Mouse (Mus musculus): ENCODE results near the gene Chchd3. TPM values are rescaled to one million over a fixed set of nuclear protein-coding genes. Genes with fewer than 3 reads are reported as not detected.

The Chchd3 gene
- polyA plus RNA-seq, 1 experiment from 2014 or later: 164 TPM

GRCm38 (mm10) chr6:32797525-32797924 is 262.5 kb downstream of the Chchd3 start:
- no peaks in the 10 kb centered on the region for H3K27me3 ChIP-seq (replicated peaks)
- 0 out of 2 replicates have a peak overlapping the region, but pooled peaks have one; percentile 28 for H3K9ac ChIP-seq
- no peak overlapping the region for H3K4me2 ChIP-seq
- H3K4me3 ChIP-seq: no peak overlapping the region
- peaks cover 39% of the 10 kb centered on the region for H3K36me3 ChIP-seq
- 38% methylated on average over 4 of the region's 4 CpGs for WGBS
- no peak for ATAC-seq (ENCODE audit: extremely low read depth, insufficient number of reproducible peaks, low FRiP score, low TSS enrichment)
- no peaks in the 10 kb centered on the region for H3K9me3 ChIP-seq
- peaks cover 53% of the 10 kb centered on the region for H3K4me1 ChIP-seq
- H3K27ac ChIP-seq (replicated peaks): 0 out of 2 replicates have a peak overlapping the region, but pooled peaks have one; percentile 24

- H3K27me3 ChIP-seq (replicated peaks): no peaks in the 10 kb centered on the region
- no peaks in the 10 kb centered on the region for H3K9me3 ChIP-seq
- no peak overlapping the region for H3K9ac ChIP-seq
- H3K4me3 ChIP-seq: no peak overlapping the region
- ATAC-seq (ENCODE audit: extremely low read depth, insufficient number of reproducible peaks, low FRiP score, low TSS enrichment): no peak
- WGBS: 47% methylated on average over 8 of the region's 8 CpGs
- no peak overlapping the region for H3K27ac ChIP-seq (replicated peaks)
- peaks cover 43% of the 10 kb centered on the region for H3K4me1 ChIP-seq
- H3K4me2 ChIP-seq: no peak overlapping the region
- H3K36me3 ChIP-seq: peaks cover 39% of the 10 kb centered on the region
Measured at GRCm38 (mm10) chr6:32795653-32796500, 264.2 kb downstream of the Chchd3 start.

- Histone ChIP-seq H3K4me2 (no peak overlapping the region), H3K4me1 (peaks cover 32% of the 10 kb centered on the region), H3K36me3 (peaks cover 58% of the 10 kb centered on the region), H3K9me3 (no peaks in the 10 kb centered on the region), H3K4me3 (no peak overlapping the region), H3K27me3 (replicated peaks) (no peaks in the 10 kb centered on the region), H3K27ac (replicated peaks) (no peak overlapping the region), H3K9ac (no peak overlapping the region)
- no peak for ATAC-seq (ENCODE audit: extremely low read depth, insufficient number of reproducible peaks, low FRiP score, low TSS enrichment)
- WGBS: 91% methylated on average over 1 of the region's 1 CpGs
Measured at GRCm38 (mm10) chr6:32793575-32793974, 266.5 kb downstream of the Chchd3 start.

GRCm38 (mm10) chr6:32793163-32793562 is 266.9 kb downstream of the Chchd3 start:
- no peak overlapping the region for H3K27ac ChIP-seq (replicated peaks)
- H3K4me1 ChIP-seq: peaks cover 28% of the 10 kb centered on the region
- peaks cover 60% of the 10 kb centered on the region for H3K36me3 ChIP-seq
- no peaks in the 10 kb centered on the region for H3K27me3 ChIP-seq (replicated peaks)
- no peak overlapping the region for H3K4me3 ChIP-seq
- H3K9ac ChIP-seq: no peak overlapping the region
- H3K4me2 ChIP-seq: no peak overlapping the region
- WGBS: 90% methylated on average over 3 of the region's 3 CpGs
- no peaks in the 10 kb centered on the region for H3K9me3 ChIP-seq
- no peak for ATAC-seq (ENCODE audit: extremely low read depth, insufficient number of reproducible peaks, low FRiP score, low TSS enrichment)

GRCm38 (mm10) chr6:32790487-32790886 is 269.6 kb downstream of the Chchd3 start:
- WGBS: 90% methylated on average over 4 of the region's 4 CpGs
- Histone ChIP-seq H3K9ac (no peak overlapping the region), H3K9me3 (no peaks in the 10 kb centered on the region), H3K4me3 (no peak overlapping the region), H3K4me2 (no peak overlapping the region), H3K27me3 (replicated peaks) (no peaks in the 10 kb centered on the region), H3K27ac (replicated peaks) (no peak overlapping the region), H3K36me3 (peaks cover 66% of the 10 kb centered on the region), H3K4me1 (peaks cover 4% of the 10 kb centered on the region; the same call in 1 of the 2 replicates)
- ATAC-seq (ENCODE audit: extremely low read depth, insufficient number of reproducible peaks, low FRiP score, low TSS enrichment): no peak

- Histone ChIP-seq H3K27ac (replicated peaks) (no peak overlapping the region), H3K36me3 (peaks cover 42% of the 10 kb centered on the region), H3K4me3 (no peak overlapping the region), H3K27me3 (replicated peaks) (no peaks in the 10 kb centered on the region), H3K9ac (no peak overlapping the region), H3K4me2 (no peak overlapping the region), H3K4me1 (no peaks in the 10 kb centered on the region), H3K9me3 (no peaks in the 10 kb centered on the region)
- WGBS: 62% methylated on average over 1 of the region's 1 CpGs
- ATAC-seq (ENCODE audit: extremely low read depth, insufficient number of reproducible peaks, low FRiP score, low TSS enrichment): no peak
Measured at GRCm38 (mm10) chr6:32787399-32787798, 272.7 kb downstream of the Chchd3 start.

- no peak for ATAC-seq (ENCODE audit: extremely low read depth, insufficient number of reproducible peaks, low FRiP score, low TSS enrichment)
- Histone ChIP-seq H3K27me3 (replicated peaks) (no peaks in the 10 kb centered on the region), H3K9me3 (no peaks in the 10 kb centered on the region), H3K4me1 (peaks cover 4% of the 10 kb centered on the region; the same call in 1 of the 2 replicates), H3K4me2 (no peak overlapping the region), H3K27ac (replicated peaks) (no peak overlapping the region), H3K9ac (no peak overlapping the region), H3K4me3 (no peak overlapping the region), H3K36me3 (peaks cover 33% of the 10 kb centered on the region)
- 92% methylated on average over 5 of the region's 5 CpGs for WGBS
Measured at GRCm38 (mm10) chr6:32786196-32786595, 273.9 kb downstream of the Chchd3 start.

GRCm38 (mm10) chr6:32783102-32783501 is 277.0 kb downstream of the Chchd3 start:
- Histone ChIP-seq H3K27me3 (replicated peaks) (no peaks in the 10 kb centered on the region), H3K4me2 (no peak overlapping the region), H3K4me1 (peaks cover 15% of the 10 kb centered on the region), H3K4me3 (no peak overlapping the region), H3K36me3 (peaks cover 5% of the 10 kb centered on the region), H3K27ac (replicated peaks) (no peak overlapping the region), H3K9me3 (no peaks in the 10 kb centered on the region; the same call in 1 of the 2 replicates), H3K9ac (no peak overlapping the region)
- WGBS: 59% methylated on average over 4 of the region's 4 CpGs
- ATAC-seq (ENCODE audit: extremely low read depth, insufficient number of reproducible peaks, low FRiP score, low TSS enrichment): no peak

- 13% methylated on average over 11 of the region's 11 CpGs for WGBS
- Histone ChIP-seq H3K4me3 (peak overlapping the region; percentile 25), H3K36me3 (no peaks in the 10 kb centered on the region), H3K27ac (replicated peaks) (peak overlapping the region; percentile 32), H3K4me1 (peaks cover 15% of the 10 kb centered on the region), H3K9ac (peak overlapping the region; percentile 64), H3K4me2 (peak overlapping the region; percentile 58), H3K9me3 (no peaks in the 10 kb centered on the region; the same call in 1 of the 2 replicates), H3K27me3 (replicated peaks) (no peaks in the 10 kb centered on the region; the same call in 1 of the 2 replicates)
- ATAC-seq (ENCODE audit: extremely low read depth, insufficient number of reproducible peaks, low FRiP score, low TSS enrichment): no peak
Measured at GRCm38 (mm10) chr6:32780602-32781001, 279.5 kb downstream of the Chchd3 start.

- WGBS: 66% methylated on average over 11 of the region's 11 CpGs
- Histone ChIP-seq H3K9me3 (no peaks in the 10 kb centered on the region; the same call in 1 of the 2 replicates), H3K9ac (no peak overlapping the region), H3K4me3 (no peak overlapping the region), H3K4me1 (peaks cover 12% of the 10 kb centered on the region), H3K36me3 (no peaks in the 10 kb centered on the region), H3K27ac (replicated peaks) (no peak overlapping the region), H3K4me2 (no peak overlapping the region), H3K27me3 (replicated peaks) (no peaks in the 10 kb centered on the region; the same call in 1 of the 2 replicates)
- ATAC-seq (ENCODE audit: extremely low read depth, insufficient number of reproducible peaks, low FRiP score, low TSS enrichment): no peak
Measured at GRCm38 (mm10) chr6:32776384-32776783, 283.7 kb downstream of the Chchd3 start.

- no peak overlapping the region for H3K4me3 ChIP-seq
- H3K36me3 ChIP-seq: no peaks in the 10 kb centered on the region
- no peaks in the 10 kb centered on the region for H3K4me1 ChIP-seq
- H3K9ac ChIP-seq: no peak overlapping the region
- H3K27me3 ChIP-seq (replicated peaks): no peaks in the 10 kb centered on the region
- WGBS: 64% methylated on average over 10 of the region's 10 CpGs
- ATAC-seq (ENCODE audit: extremely low read depth, insufficient number of reproducible peaks, low FRiP score, low TSS enrichment): no peak
- H3K27ac ChIP-seq (replicated peaks): no peak overlapping the region
- H3K4me2 ChIP-seq: no peak overlapping the region
- 0 out of 2 replicates have a peak, but pooled peaks cover 2% of the 10 kb centered on the region for H3K9me3 ChIP-seq
Measured at GRCm38 (mm10) chr6:32754524-32754923, 305.5 kb downstream of the Chchd3 start.

Measured in heart, embryonic 13.5 days (tissue).